Mouse (Mus musculus) T-helper 2 cell (primary cell): ENCODE results near the gene Atp6v0b.

Experiments used
- in situ Hi-C: fragments of 300-600 bp; cut with MboI, MseI; formaldehyde crosslinking; loops from one replicate; pipeline ENCODE4 v1.15.1; 2025; ENCODE audit warnings: high pct_unique_total_duplicates

The Atp6v0b gene

DNA sequence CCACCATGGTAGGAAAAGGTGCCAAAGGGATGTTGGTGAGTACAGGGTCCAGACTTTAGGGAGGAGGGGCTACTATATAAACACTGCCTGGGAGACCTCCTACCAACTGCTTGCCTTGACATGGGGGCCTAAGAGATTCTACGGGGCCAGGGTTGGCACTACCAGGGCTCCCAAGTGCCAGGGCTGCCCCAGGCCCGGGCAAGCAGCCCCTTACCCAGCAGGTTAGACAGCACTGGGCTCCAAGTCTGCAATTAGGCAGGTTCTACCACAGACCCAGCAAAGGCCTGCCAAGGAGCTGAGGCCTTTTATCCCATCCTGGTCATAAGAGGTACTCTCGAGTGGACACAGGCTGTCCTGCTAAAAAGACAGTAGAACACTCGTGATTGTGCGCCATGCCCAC, 44.0 kb downstream of the Atp6v0b start:
- in situ Hi-C loops: no loop called here

GRCm38 (mm10) chr4:117841566-117841965, 45.6 kb downstream of the Atp6v0b start:
- in situ Hi-C loops: no loop called here

DNA sequence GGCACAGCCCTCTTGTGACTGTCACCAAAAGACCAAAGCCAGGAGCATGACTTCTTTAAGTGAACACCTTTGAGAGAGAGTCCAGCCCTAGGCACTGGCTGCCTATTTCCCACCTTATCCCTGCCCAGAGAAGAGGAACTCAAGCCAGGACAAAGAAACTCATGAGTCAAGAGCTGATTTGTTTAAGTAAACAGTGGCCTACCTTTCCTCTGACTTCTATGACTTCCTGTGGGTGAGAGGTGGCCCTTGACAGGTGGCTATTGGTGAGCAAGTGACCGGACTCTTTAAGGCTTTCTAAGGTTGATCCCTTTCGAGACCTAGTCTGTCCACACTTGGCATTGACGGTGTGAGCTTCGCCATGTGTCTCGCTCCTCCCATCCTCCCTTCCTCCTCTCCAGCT, 46.3 kb downstream of the Atp6v0b start:
- in situ Hi-C loops: no loop called here

DNA sequence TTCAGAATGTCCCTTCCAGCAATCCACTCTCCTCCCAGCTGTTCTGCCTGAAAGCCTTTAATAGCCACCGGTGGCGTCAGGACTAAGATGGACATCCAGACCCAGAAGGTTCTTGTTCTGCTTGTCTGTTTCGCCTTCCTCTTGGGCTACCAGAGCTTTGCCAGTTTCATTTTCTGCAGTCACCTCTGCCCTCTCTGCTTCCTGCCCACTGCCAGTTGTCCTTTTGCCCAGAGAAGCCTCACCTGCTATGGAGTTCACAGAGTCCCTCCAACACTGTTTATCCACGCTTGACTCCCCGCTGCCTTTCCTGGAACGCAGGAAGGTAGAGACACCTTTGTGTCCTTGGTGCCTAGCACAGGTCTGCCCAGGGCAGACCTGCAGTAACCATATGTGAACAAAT, 47.8 kb downstream of the Atp6v0b start:
- in situ Hi-C loops: no loop called here

DNA sequence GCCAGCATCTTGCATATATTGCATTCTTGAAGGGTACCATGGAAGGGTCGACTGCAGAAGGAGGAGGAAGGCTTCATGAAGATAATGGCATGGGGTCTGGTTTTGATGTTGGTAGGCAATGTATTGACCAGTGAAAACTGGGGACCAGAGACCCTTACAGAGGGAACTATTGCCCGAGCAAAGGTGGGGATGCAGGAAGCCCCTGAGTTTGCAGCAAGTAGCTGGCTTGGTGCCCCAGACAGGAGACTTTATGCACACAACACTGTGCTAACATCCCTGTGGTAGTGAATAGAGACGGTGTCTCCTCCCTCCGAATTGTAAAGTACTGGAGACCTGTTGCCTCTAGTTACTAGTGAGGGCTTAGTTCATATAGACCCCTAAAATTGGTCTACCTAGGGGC, 49.9 kb downstream of the Atp6v0b start:
- in situ Hi-C loops: no loop called here

DNA sequence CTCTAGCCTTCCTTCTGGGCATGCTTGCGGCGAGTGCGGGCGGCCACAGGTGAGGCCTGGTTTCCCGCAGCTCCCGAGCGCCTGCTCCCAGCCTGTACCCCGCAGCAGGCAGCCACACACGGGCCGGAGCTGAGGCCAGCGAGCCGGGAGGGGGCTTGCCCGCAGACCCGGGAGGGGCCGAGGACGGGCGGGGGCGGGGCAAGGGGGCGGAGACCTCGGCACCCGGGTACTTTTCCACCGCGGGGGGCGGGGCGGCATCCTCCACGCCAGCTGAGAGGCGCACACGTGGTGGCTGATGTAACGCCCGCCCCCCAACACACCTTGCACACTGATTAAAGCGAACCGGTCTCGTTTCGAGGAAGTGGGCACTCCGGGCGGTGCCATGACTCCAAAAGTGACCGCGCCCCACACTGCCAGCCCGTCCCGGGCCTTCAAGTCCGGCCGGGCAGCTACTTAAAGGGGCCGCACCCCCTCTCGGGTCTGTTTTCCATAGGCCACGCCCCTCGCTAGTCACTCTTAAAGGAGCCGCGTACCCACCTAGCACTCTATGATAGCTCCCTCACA, 50.8 kb downstream of the Atp6v0b start:
- in situ Hi-C loops: no loop called here

DNA sequence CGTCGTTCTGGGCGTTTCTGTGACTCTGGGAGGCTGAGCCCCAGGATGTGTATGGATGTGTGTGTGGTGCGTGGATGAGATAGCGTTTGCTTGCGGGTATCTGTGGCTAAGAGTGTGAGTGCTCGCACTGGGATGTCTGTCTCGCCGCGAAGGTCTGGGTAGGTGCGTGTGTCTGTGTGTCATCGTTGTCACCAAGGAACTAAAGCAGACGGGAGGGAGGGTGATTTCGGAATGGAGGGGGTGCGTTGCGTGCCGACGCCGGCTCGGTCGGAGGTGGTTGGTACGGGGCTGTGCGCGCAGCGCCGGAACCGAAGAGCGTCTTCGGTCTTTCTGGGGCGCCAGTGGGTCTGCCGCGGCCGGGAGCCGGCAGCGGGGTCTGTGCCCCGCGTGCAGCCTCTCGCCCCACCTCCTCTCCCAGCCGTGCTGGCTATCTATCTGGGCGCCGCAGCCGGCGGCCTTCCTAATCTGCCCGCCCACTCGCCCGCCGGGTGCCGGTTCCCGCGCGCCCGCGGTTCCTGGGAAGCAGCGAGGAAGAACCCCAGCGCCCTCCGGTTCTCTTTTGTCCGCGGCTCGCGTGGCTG, 51.5 kb downstream of the Atp6v0b start:
- in situ Hi-C loops: no loop called here

- in situ Hi-C loops: loop anchor here (5.0 kb wide), 1 partner anchor 47 kb away; the partner anchor contains the start of gene B4galt2
Measured at GRCm38 (mm10) chr4:117834845-117835530, 52.1 kb downstream of the Atp6v0b start.

DNA sequence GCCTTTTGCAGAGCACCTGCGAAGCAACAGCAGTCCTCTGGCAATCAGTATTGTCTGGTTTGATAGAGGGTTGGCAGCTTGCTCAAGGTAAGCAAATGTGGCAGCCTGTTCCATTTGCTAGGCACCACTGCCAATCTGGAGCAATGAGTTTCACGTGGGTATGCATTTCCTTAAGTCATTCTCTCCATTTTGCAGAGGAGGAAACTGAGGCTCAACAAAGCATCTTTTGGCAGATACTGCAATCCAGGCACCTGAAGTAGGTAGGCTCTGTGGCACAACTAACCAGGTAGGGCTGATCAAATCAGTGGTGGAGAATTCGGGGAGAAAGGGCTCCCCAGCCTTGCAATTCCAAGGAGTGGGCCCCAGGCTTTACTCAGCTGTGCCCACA, 52.7 kb downstream of the Atp6v0b start, which contains the start of gene Slc6a9:
Gene Slc6a9 (plus strand): TSS at position 50 of the 388 bp plus-strand sequence.
- in situ Hi-C loops: loop anchor here (5.0 kb wide), 1 partner anchor 48 kb away; the partner anchor contains the start of gene B4galt2
